Mouse (Mus musculus) forebrain, embryonic 10.5 days (tissue): ENCODE results near the gene Tlcd1. TPM values are rescaled to one million over a fixed set of nuclear protein-coding genes. Genes with fewer than 3 reads are reported as not detected.
"Not testable (repeated sequence)": the region's sequence is repeated elsewhere in the genome, so short reads cannot be mapped to it uniquely, and the experiment has no call there.

Source experiments
- DNase-seq: peaks from one replicate; pipeline ENCODE4 v3.0.0-alpha.2; 2017; ENCODE audit warnings: low spot score; ENCODE audit errors: extremely low spot score
- H3K27ac ChIP-seq: fragments of 300-500 bp; sonication (generic); 2 replicates; pipeline ENCODE4 v1.5.1; 2016; ENCODE audit warnings: mild to moderate bottlenecking
- H3K27me3 ChIP-seq: fragments of 300-500 bp; sonication (generic); 2 replicates; pipeline ENCODE4 v1.6.1; 2016; ENCODE audit warnings: mild to moderate bottlenecking; ENCODE audit not compliant: poor library complexity, severe bottlenecking
- H3K36me3 ChIP-seq: fragments of 300-500 bp; sonication (generic); replicated peaks from 2 replicates; pipeline ENCODE4 v1.6.1; 2016; ENCODE audit warnings: mild to moderate bottlenecking, moderate library complexity
- H3K4me1 ChIP-seq: fragments of 300-500 bp; sonication (generic); 2 replicates; pipeline ENCODE4 v1.6.1; 2016
- H3K4me3 ChIP-seq: fragments of 300-500 bp; sonication (generic); 2 replicates; pipeline ENCODE4 v1.5.1; 2016; ENCODE audit warnings: mild to moderate bottlenecking, moderate library complexity
- H3K9me3 ChIP-seq: fragments of 300-500 bp; sonication (generic); 2 replicates; pipeline ENCODE4 v1.6.1; 2016; ENCODE audit warnings: mild to moderate bottlenecking, moderate library complexity
- WGBS: fragments of 180-500 bp; shearing (Covaris S2); methylation state at CpG from one replicate; pipeline ENCODE4 v1.1.7; 2016; 5-methylcytosine and 5-hydroxymethylcytosine counted together
- polyA plus RNA-seq: library from polyadenylated mRNA; unstranded; fragments of >200 nt; fragmentation: Nextera tagmentation; extraction: Ambion mirVana; gene quantifications from 2 replicates; pipeline ENCODE4 v1.2.1, GENCODE M21; 2016

Tlcd1 gene
- 10.0 and 11.3 TPM in 2 replicates for polyA plus RNA-seq

DNA sequence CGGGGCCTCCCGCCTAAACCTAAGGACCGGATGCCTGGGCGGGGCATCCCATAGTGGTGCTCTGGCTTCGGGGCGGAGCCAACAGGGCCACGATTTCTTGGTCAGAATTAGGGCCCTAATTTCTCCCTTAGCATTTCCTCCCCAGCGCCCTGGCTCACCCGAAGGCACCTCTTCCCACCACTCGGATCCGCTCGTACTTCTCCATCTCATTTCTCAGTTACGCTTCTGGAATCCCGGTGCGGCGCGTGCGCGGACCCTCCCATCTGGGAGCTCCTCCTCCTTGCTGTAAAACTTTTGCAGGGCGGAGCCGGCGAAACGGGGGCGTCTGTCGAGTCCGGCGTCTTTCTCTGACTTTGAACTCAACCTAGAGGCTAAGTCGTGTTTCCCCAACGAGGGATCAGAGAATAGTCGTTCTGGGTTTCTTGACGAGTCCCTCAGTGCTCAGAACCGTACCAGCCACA, at the start of gene Tlcd1, which contains the start of gene Nek8:
Gene Tlcd1, plus strand, starts transcription at position 310 of the 461 bp plus-strand sequence.
Gene Nek8, minus strand, starts transcription at position 274 of the 461 bp plus-strand sequence.
- Histone ChIP-seq H3K9me3 (no peaks in the 10 kb centered on the region), H3K36me3 (peaks cover 34% of the 10 kb centered on the region), H3K27ac (peak within 1 kb of the TSS; percentile 93), H3K4me1 (peaks cover 66% of the 10 kb centered on the region), H3K27me3 (no peaks in the 10 kb centered on the region), H3K4me3 (peak within 1 kb of the TSS; percentile 61)
- peak; percentile 91 for DNase-seq
- under 1% methylated on average over 32 of the region's 32 CpGs for WGBS

DNA sequence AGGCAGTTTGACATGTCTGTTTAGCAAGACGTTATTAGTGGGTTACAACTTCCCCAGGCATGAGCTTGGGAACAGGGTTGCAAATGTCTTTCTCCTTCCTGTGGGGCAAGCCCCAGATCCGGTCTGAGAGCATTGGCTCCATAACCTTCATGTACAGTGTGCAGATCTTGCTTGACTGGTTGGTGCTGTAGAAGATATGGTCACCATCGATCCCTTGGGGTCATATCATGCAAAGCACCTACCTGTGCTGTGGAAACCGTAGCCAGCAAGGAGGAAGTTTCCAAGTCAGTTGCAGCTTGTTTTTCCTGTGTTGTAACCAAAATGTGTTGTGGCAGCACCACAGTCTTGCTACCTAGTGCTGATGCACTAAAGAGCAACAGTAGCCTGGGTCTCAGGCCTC, 49.8 kb upstream of the Tlcd1 start:
- Histone ChIP-seq H3K36me3 (peaks cover 41% of the 10 kb centered on the region), H3K9me3 (no peaks in the 10 kb centered on the region), H3K4me1 (peaks cover 7% of the 10 kb centered on the region), H3K27me3 (no peaks in the 10 kb centered on the region), H3K27ac (no peak overlapping the region), H3K4me3 (no peak overlapping the region)
- DNase-seq: no peak
- 97% methylated on average over 4 of the region's 4 CpGs for WGBS

DNA sequence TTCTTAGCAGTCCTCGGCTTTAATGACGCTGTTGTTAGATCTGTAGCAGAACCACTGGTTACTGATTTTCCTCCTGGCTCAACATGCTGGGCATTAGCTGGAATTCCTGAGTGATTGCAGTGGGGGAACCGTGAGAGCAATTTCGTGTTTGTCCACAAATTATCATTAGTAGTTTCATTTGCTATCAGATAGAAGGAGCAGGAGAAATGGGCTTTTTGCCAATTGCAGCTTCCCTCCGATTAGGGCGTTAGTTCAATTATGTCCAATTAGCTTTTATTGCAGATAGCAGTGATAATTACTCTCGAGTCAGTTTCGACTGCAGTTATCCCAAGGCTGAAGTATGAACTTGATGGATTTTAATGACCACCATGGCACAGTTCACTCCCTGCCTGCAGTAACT, 47.1 kb upstream of the Tlcd1 start:
- WGBS: 94% methylated on average over 8 of the region's 8 CpGs
- DNase-seq: no peak

GRCm38 (mm10) chr11:78133915-78134314, 42.6 kb upstream of the Tlcd1 start:
- no peaks in the 10 kb centered on the region for H3K9me3 ChIP-seq
- H3K27me3 ChIP-seq: no peaks in the 10 kb centered on the region
- H3K36me3 ChIP-seq: peaks cover 27% of the 10 kb centered on the region
- H3K27ac ChIP-seq: no peak overlapping the region
- 0 out of 2 replicates have a peak, but pooled peaks cover 4% of the 10 kb centered on the region for H3K4me1 ChIP-seq
- no peak overlapping the region for H3K4me3 ChIP-seq
- DNase-seq: no peak
- 97% methylated on average over 6 of the region's 6 CpGs for WGBS

More for the DNA sequence above, 47.1 kb upstream of the Tlcd1 start:
- Histone ChIP-seq H3K9me3 (no peaks in the 10 kb centered on the region), H3K4me1 (peaks cover 7% of the 10 kb centered on the region), H3K4me3 (no peak overlapping the region), H3K27ac (no peak overlapping the region), H3K27me3 (no peaks in the 10 kb centered on the region), H3K36me3 (peaks cover 35% of the 10 kb centered on the region)

- Histone ChIP-seq H3K4me3 (no peak overlapping the region), H3K36me3 (peaks cover 23% of the 10 kb centered on the region), H3K27ac (no peak overlapping the region), H3K27me3 (no peaks in the 10 kb centered on the region), H3K4me1 (0 out of 2 replicates have a peak, but pooled peaks cover 4% of the 10 kb centered on the region), H3K9me3 (no peaks in the 10 kb centered on the region)
- DNase-seq: no peak
- 82% methylated on average over 3 of the region's 3 CpGs for WGBS
These were observed 42.2 kb upstream of the Tlcd1 start for GRCm38 (mm10) chr11:78134344-78134743.

DNA sequence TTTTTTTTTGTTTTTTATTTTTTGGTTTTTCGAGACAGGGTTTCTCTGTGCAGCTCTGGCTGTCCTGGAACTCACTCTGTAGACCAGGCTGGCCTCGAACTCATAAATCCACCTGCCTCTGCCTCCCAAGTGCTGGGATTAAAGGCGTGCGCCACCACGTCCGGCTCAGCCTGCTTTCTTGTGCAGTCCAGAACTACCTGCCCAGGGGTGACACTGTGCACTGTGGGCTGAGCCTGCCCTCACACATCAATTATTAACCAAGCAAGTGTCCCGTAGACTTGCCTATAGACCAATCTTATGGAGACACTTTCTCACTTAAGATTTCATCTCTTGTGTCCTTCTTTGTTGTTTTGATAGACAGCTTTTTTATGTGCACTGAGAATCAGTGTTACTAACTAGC, 41.2 kb upstream of the Tlcd1 start:
- DNase-seq, H3K4me3 ChIP-seq, H3K9me3 ChIP-seq, H3K27me3 ChIP-seq, H3K4me1 ChIP-seq, H3K27ac ChIP-seq: not testable (repeated sequence)
- H3K36me3 ChIP-seq: peaks cover 17% of the 10 kb centered on the region
- WGBS: 94% methylated on average over 7 of the region's 7 CpGs

DNA sequence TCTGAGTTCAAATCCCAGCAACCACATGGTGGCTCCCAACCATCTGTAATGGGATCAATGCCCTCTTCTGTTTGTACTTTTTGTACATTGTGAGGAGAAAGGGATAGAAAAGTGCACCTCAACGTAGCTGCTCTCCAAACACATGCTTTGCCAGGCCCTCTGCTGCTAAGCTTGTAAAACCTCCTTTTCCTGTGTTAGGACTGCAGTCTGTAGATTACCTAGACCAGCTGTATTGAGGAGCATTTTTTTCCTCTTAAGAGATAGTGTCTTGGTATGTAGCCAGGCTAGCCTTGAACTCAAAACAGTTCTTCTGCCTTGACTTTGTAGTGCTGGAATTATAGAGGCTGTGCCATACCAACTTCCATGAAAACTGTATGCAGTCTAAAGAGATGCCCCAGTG, 40.4 kb upstream of the Tlcd1 start:
- WGBS: 94% methylated on average over 1 of the region's 1 CpGs
- Histone ChIP-seq H3K27ac (no peak overlapping the region), H3K9me3 (no peaks in the 10 kb centered on the region), H3K36me3 (peaks cover 11% of the 10 kb centered on the region), H3K4me3 (no peak overlapping the region), H3K4me1 (0 out of 2 replicates have a peak, but pooled peaks cover 4% of the 10 kb centered on the region), H3K27me3 (no peaks in the 10 kb centered on the region)
- no peak for DNase-seq

DNA sequence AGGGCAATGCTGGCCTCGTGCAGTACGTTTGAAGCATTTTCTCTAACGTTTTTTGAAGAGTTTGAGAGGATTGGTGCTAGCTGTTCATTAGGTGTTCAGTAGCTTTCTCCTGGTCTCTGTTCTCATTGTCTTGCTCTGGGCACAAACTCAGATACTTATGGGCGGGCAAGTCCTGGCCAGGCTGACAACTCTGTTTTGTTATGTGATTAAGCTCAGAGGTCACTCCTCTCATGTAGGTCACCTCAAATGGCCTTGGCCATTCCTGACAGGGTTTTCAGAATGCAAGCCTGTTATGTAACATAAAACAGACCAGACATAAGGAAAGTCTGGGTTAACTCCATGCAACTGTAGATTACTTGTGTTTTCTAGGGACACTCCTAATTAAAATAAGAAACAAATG, 38.9 kb upstream of the Tlcd1 start:
- DNase-seq: no peak
- 80% methylated on average over 4 of the region's 4 CpGs for WGBS
- no peaks in the 10 kb centered on the region for H3K27me3 ChIP-seq
- H3K36me3 ChIP-seq: peaks cover 2% of the 10 kb centered on the region; the same call in 1 of the 2 replicates
- no peak overlapping the region for H3K4me3 ChIP-seq
- H3K9me3 ChIP-seq: no peaks in the 10 kb centered on the region
- no peak overlapping the region for H3K27ac ChIP-seq
- 0 out of 2 replicates have a peak, but pooled peaks cover 4% of the 10 kb centered on the region for H3K4me1 ChIP-seq

DNA sequence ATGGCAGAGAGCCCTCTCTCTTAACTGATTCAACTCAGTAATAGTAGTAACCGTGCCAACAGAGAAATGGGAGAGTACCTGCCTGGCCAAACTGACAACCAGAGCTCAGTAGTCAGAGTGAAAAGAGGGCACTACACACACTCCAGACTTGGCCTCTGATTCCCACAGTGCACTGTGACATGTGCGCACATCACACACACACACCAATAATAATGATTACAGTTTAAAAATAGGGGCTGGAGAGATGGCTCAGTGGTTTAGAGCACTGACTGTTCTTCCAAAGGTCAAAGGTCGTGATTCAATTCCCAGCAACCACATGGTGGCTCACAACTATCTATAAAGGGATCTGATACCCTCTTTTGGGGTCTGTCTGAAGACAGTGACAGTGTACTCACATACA, 38.5 kb upstream of the Tlcd1 start:
- Histone ChIP-seq H3K27me3 (no peaks in the 10 kb centered on the region), H3K9me3 (no peaks in the 10 kb centered on the region), H3K36me3 (peaks cover 5% of the 10 kb centered on the region), H3K27ac (no peak overlapping the region), H3K4me3 (no peak overlapping the region), H3K4me1 (0 out of 2 replicates have a peak, but pooled peaks cover 4% of the 10 kb centered on the region)
- WGBS: 92% methylated on average over 3 of the region's 3 CpGs
- DNase-seq: no peak

GRCm38 (mm10) chr11:78140665-78141064, 35.8 kb upstream of the Tlcd1 start:
- DNase-seq: no peak
- no peak overlapping the region for H3K4me3 ChIP-seq
- WGBS: 83% methylated on average over 5 of the region's 5 CpGs
- H3K4me1 ChIP-seq: 0 out of 2 replicates have a peak, but pooled peaks cover 4% of the 10 kb centered on the region
- H3K27ac ChIP-seq: no peak overlapping the region
- no peaks in the 10 kb centered on the region for H3K9me3 ChIP-seq
- no peaks in the 10 kb centered on the region for H3K27me3 ChIP-seq
- H3K36me3 ChIP-seq: peaks cover 29% of the 10 kb centered on the region

DNA sequence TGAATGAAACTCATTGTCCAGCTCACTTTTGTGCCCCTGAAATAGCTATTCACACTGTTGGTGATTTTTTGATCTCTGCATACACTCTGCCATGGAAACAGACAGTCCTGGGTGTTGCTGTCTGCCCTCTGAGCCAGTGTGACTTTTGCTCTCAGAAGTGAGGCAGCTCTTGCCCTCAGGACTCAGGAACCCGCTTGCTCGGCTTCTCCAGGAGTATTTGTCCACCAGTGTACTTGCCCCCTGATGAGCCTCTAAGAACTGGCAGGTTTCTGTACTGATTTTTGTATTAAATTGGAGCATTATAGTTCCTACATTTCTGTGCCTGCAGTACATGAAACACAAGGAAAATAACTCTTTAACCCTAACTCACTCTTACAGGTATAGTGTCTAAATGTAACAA, 33.0 kb upstream of the Tlcd1 start:
- Histone ChIP-seq H3K27me3 (no peaks in the 10 kb centered on the region), H3K36me3 (peaks cover 58% of the 10 kb centered on the region), H3K27ac (no peak overlapping the region), H3K9me3 (no peaks in the 10 kb centered on the region), H3K4me3 (no peak overlapping the region), H3K4me1 (no peaks in the 10 kb centered on the region)
- 90% methylated on average over 2 of the region's 2 CpGs for WGBS
- no peak for DNase-seq

DNA sequence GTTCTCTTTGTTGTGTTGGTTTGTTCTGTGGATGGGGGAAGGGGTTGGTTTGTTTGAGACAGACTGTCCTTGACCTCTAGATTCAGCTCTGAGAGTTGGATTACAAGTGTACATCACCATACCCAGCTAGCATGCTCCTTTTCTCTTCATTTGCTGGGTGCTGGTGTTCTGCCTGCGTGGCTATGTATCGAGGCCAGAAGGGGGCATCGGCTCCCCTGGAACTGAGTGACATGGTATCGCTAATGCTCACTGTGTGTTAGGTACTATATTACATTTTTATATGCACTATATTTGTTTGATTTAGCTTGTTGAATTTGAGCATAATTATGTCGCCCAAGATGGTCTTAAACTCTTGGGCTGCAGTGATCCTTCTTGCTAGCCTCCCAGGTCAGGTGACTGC, 30.3 kb upstream of the Tlcd1 start:
- Histone ChIP-seq H3K4me1 (no peaks in the 10 kb centered on the region), H3K27me3 (no peaks in the 10 kb centered on the region), H3K36me3 (peaks cover 82% of the 10 kb centered on the region), H3K4me3 (no peak overlapping the region), H3K9me3 (no peaks in the 10 kb centered on the region), H3K27ac (no peak overlapping the region)
- DNase-seq: no peak
- 91% methylated on average over 5 of the region's 5 CpGs for WGBS

GRCm38 (mm10) chr11:78146707-78147543, 29.6 kb upstream of the Tlcd1 start:
- Histone ChIP-seq H3K27me3 (no peaks in the 10 kb centered on the region), H3K27ac (no peak overlapping the region), H3K4me3 (no peak overlapping the region), H3K9me3 (no peaks in the 10 kb centered on the region), H3K4me1 (no peaks in the 10 kb centered on the region), H3K36me3 (peaks cover 88% of the 10 kb centered on the region)
- DNase-seq: no peak
- 93% methylated on average over 6 of the region's 6 CpGs for WGBS
